Mouse (Mus musculus): Measurements from ENCODE around the gene Slc25a27.

- TF ChIP-seq POLR2A (IDR thresholded peaks at IDR 0.05; ENCODE audit: control insufficient read depth in 1 of 2, insufficient read depth in 1 of 2, low read depth in 1 of 2, low read length in 2 of 2, poor library complexity in 1 of 2) (no peak), UBTF (IDR thresholded peaks at IDR 0.05; ENCODE audit: borderline replicate concordance, insufficient read depth, low read depth, low read length) (no peak), CTCF (IDR thresholded peaks at IDR 0.05 in 2 of 3, conservative IDR thresholded peaks at IDR 0.05 in 1 of 3; ENCODE audit: control insufficient read depth in 1 of 3, insufficient read depth in 1 of 3, low read depth in 2 of 3, low read length in 3 of 3, poor library complexity in 1 of 3, severe bottlenecking in 1 of 3) (no peak), TCF12 (IDR thresholded peaks at IDR 0.05; ENCODE audit: low read depth, low read length) (no peak), E2F4 (IDR thresholded peaks at IDR 0.05; ENCODE audit: borderline replicate concordance, low read depth, low read length) (no peak), MYB (IDR thresholded peaks at IDR 0.05; ENCODE audit: low read depth, low read length) (no peak), ZMIZ1 (IDR thresholded peaks at IDR 0.05; ENCODE audit: low read depth, low read length) (no peak), HCFC1 (IDR thresholded peaks at IDR 0.05; ENCODE audit: low read depth, low read length) (no peak), SMC3 (IDR thresholded peaks at IDR 0.05; ENCODE audit: low read depth, low read length) (no peak)
Measured at GRCm38 (mm10) chr17:43684638-43685037, 17.6 kb upstream of the Slc25a27 start.
